Mouse (Mus musculus) layer of hippocampus, adult 2 months (tissue): Measurements from ENCODE around the gene Omt2b. TPM values are rescaled to one million over a fixed set of nuclear protein-coding genes. Genes with fewer than 3 reads are reported as not detected.
"Not testable (repeated sequence)": the region's sequence is repeated elsewhere in the genome, so short reads cannot be mapped to it uniquely, and the experiment has no call there.

Source experiments
- DNase-seq, 2 experiments: peaks; one replicate each; pipeline ENCODE4 v3.0.0; 2022; ENCODE audit warnings: low spot score in 2 of 2
- H3K27ac ChIP-seq: fragments of 200-600 bp; 2 replicates; pipeline ENCODE4 v1.8.1; 2022
- H3K4me3 ChIP-seq: fragments of 200-600 bp; 2 replicates; pipeline ENCODE4 v1.8.1; 2022; ENCODE audit warnings: mild to moderate bottlenecking
- CTCF ChIP-seq: fragments of 200-600 bp; conservative IDR thresholded peaks from 2 replicates; pipeline ENCODE4 v1.8.1; 2022; ENCODE audit warnings: antibody characterized with exemption, mild to moderate bottlenecking, moderate library complexity
- long read RNA-seq, 2 experiments: library from polyadenylated mRNA; stranded (forward); transcript quantifications; one replicate each; pipeline ENCODE4 v2.0.0; 2021; ENCODE audit warnings: borderline mapping rate in 2 of 2
- total RNA-seq, 2 experiments: library from RNA; stranded (reverse); gene quantifications; 2 replicates each; pipeline ENCODE4 v1.2.3; 2021

Omt2b gene
- not detected for total RNA-seq
- long read RNA-seq, experiment 1, result 0 reads
- long read RNA-seq, experiment 2, result 0 reads

DNA sequence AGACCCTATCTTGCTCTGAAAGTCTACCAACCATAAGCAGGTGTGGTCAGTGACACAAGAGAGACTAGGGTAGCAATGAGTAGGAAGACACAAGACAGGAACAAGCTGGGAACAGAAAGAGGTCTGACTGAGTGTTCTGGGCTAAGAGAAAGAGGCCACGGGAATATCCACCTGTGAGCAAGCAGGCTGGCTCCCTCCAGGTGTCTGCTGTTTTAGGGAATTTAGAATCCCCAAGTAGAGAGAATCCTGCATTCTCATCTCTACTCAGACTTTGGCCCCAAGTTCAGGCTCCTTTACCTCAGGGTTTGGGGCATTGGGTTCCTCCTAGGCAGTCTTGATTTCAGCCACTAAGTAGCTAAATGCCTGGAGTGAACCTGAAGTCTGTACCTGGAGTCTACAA lies at the start of gene Omt2b:
TSS of gene Omt2b (plus strand) at position 301 of the 400 bp plus-strand sequence.
- DNase-seq, H3K27ac ChIP-seq, H3K4me3 ChIP-seq: not testable (repeated sequence)

DNA sequence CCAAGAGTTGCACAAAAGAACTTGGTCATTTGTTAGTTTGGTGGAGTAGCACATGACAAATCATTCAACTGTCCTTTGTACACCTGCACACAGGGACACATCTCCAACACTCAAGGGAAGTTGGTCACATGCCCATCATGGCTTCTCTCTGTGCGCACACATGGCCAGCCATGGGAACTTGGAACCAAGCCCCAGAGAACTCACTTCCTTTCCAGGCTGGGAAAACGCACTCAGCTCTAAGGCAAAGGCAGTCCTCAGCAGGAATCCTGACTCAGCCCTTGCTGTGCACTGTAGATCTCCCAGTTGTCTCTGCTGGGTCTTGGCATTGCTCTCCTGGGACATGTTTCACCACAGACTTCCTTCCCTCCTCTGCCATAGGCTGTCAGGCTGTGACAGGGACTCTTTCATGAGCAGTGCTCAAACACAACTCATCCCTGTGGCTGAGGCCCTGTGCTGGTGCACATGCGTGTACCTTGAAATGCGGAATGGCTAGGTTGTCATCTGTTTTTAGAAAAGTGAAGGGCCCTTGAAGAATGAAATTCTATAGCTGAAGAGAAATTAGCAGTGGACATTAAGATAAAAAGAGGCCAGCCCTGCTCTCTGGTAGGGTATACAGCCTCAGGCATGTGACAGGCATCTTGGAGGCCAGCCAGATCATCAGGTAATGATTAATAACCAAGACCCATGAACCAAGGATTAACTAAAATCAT lies 45.2 kb upstream of the Omt2b start:
- not testable (repeated sequence) for H3K4me3 ChIP-seq, H3K27ac ChIP-seq, DNase-seq

DNA sequence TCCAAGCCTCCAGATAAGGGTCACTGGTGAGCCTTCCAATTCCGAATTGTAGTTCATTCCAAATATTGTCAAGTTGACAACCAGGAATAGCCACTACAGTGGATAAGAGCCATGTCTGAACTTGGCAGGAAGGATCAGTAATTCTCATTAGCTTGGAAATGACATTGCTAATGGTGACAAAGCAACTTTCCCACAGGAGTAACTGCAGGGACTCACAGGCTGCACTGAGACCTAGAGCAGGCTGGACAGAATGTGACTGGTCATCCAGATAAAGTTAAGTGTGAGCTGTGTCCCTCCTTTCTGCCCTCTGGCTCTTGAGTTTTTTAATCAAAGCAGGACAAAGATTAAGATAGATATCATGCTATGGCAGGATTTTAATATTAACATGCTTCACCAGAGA lies 38.3 kb upstream of the Omt2b start:
- DNase-seq, H3K27ac ChIP-seq, H3K4me3 ChIP-seq: not testable (repeated sequence)

DNA sequence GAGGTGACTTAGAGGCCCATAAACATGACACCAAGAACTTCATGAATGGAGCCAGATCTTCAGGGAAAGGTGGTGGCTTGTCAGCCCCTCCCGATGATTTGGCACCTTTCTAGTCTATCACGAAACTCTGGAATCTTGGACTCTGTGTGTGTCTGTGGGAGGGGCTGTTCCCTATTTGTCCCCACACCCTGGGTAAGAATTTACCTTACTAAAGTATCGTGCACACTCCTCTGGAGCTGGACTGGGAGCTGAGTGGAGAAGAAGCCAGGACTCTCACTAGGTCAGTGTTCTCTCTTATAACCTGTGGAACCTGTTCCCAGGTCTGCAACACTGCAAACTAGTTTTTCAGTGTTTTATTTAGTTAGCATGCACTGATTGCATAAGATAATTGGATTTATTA lies 37.7 kb upstream of the Omt2b start, which contains the start of gene Gm10639:
TSS of gene Gm10639 (plus strand) at position 201 of the 400 bp plus-strand sequence.
- H3K4me3 ChIP-seq, DNase-seq, H3K27ac ChIP-seq: not testable (repeated sequence)

DNA sequence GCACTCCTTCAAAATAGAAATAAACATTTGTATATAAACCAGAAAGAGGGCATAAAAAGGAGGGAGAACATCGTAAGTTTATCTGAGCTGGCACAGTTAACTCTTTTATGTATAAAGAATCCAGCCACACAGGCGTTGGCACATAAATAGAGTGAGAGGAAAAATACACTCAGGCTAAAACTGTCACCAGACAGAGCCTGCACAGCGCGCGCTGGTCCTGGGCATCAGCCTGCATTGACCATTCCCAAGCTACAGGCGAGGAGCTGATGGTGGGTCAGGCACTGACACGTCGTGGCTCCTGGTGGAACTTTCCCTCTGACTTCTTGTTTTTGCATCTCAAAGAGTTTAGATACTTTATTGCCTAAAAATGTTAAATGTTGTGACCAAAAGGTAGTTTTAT lies 34.9 kb upstream of the Omt2b start:
- DNase-seq, H3K27ac ChIP-seq, H3K4me3 ChIP-seq: not testable (repeated sequence)

DNA sequence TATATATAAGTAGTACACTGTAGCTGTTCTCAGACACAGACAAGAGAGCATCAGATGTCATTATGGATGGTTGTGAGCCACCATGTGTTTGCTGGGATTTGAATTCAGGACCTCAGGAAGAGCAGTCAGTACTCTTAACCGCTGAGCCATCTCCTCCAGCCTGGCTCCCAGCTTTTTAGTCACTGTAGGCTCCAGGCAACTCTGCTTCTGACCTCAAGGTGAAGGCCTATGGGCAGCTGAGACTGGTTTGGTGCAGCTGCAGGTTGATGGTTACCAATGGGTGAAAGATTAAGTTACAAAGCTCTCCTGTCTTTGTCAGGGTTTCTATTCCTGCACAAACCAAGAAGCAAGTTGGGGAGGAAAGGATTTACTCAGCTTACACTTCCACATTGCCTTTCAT lies 33.7 kb upstream of the Omt2b start:
- not testable (repeated sequence) for H3K4me3 ChIP-seq, DNase-seq

DNA sequence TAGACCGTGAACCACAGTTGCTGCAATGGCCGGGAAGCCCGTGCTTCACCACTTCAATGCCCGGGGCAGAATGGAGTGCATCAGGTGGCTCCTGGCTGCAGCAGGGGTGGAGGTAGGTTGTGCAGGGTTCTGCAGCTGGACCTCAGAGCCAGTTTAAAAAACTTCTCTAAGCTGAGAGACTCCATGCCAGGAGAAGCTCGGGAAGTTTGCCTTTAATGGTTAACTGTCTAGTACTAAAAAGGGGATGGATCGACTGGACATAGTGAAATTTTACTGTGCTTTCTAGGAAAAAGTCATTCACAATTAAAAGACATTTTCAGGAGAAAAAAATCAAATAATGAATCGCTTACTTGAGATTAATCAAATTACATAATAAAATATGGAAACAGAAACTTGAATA lies 32.6 kb upstream of the Omt2b start:
- DNase-seq, H3K27ac ChIP-seq, H3K4me3 ChIP-seq: not testable (repeated sequence)

More for the DNA sequence above, 33.7 kb upstream of the Omt2b start:
- H3K27ac ChIP-seq, result not testable (repeated sequence)

DNA sequence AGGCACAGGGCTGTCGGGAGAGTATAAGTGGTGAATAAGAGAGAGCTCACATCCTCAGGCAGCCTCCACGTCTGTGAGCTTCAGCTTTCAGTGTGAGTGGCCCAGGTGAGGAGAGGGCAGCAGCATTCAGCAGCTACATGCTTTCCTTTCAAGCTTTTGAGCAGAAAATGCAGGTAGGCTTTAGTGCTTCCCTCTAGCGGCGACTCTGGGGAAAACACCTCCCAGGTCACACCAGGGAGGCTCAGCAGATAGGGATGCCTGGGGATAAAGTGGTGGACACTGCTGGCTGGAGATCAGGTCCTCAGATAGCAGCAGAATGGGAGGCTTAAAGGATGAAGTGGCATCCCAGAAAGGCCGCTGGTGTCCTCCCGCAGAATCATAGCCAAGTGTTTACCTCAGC lies 31.3 kb upstream of the Omt2b start:
- TF ChIP-seq CTCF, result peak; percentile 79
- H3K27ac ChIP-seq, H3K4me3 ChIP-seq: not testable (repeated sequence)
- peak in 1 of 2 experiments; percentile 25 for DNase-seq

DNA sequence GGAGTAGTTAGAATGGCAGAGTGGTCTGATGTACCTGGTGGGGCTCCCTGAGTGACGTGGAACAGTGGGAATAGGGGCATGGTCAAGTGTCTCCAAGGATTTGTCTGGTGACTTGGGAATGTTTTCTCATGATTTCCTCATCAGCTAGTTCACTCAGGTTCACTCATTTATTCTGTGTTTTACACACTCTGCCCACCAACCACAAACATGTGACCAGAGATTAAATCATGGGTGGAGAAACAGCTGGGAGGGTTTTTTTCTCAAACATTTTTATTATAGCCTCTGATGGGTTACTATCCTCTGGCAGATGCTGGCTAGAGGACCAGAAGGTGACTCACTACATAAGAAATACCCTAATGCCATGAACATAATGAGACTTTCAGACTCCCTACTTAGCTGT lies 29.2 kb upstream of the Omt2b start:
- no peak for DNase-seq
- Histone ChIP-seq H3K27ac (no peak overlapping the region), H3K4me3 (no peak overlapping the region)
- TF ChIP-seq CTCF, result no peak

DNA sequence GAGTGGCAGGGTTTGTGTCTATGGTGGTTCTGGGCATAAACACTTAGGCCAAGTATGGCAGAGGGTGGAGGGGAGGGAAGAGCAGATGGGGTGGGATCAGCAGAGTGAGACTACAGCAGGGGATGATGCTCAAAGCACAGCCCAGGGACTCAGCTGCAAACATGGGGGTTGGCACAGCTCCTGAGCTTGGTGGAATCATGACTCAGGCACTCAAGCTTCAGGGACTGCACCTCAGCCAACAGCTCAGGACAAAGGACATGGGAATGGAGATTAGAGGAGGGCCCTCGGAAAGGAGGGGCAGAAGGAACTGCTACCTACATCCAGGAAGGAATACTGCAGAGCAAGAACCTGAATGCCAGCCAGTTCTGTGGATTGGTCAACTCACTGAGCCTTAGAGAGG lies 28.2 kb upstream of the Omt2b start:
- not testable (repeated sequence) for H3K27ac ChIP-seq, DNase-seq, H3K4me3 ChIP-seq

DNA sequence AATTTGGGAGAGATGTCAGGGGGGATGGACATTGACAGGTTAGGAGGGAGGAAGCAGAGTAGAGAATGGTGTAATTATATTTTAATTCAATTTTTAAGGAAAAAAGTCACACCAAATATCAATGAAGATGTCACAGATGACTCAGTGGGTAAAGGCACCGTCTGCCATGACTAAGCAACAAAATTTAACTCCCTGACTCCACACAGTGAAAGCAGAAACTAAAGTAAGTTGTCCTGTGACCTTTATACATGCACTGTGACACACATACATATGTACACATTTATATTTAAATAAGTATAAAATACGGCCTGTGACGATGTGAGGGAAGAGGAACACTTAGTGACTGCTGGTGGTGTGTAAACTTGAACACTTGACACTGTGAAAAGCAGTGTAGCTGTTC lies 19.3 kb upstream of the Omt2b start:
- not testable (repeated sequence) for H3K27ac ChIP-seq, DNase-seq, H3K4me3 ChIP-seq

DNA sequence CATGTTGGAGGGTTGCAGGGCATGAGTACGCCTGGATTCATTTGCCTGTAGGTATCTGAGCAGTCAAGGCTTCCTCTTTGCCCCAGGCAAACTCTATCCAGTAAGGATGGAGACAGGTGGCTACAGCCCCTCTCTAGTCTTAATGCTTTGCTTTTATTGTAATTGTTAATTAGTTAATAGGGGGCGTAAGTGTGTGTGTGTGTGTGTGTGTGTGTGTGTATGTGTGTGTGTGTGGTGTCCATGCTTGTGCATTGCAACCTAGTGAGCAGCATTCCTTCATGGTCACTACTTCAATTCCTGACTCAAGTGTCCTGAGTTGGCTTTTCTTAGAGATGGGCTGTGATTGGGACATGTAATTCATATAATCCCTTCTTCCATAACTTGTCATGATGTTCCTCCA lies 12.7 kb upstream of the Omt2b start, which contains the start of gene Omt2a:
TSS of gene Omt2a (minus strand) at position 101 of the 400 bp plus-strand sequence.
- no peak for TF ChIP-seq CTCF
- no peak for DNase-seq
- Histone ChIP-seq H3K27ac (no peak within 1 kb of the TSS), H3K4me3 (no peak within 1 kb of the TSS)

DNA sequence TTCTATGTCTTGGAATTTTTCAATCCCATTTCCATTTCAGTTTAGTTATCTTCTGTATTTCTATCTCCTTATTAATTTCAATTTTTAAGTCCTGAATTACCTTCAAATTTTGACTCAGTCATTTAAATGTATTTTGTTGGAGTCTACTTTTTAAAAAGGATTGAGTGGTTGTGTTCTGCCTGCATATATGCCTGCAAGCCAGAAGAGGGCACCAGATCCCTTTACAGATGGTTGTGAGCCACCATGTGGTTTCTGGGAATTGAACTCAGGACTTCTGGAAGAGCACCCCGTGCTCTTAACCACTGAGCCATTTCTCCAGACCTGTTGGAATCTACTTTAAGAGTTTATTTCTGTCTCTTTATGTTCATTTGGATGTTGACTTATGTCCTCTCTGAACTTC lies 7.9 kb upstream of the Omt2b start:
- no peak for DNase-seq
- Histone ChIP-seq H3K27ac (no peak overlapping the region), H3K4me3 (no peak overlapping the region)
- TF ChIP-seq CTCF, result peak; percentile 76

DNA sequence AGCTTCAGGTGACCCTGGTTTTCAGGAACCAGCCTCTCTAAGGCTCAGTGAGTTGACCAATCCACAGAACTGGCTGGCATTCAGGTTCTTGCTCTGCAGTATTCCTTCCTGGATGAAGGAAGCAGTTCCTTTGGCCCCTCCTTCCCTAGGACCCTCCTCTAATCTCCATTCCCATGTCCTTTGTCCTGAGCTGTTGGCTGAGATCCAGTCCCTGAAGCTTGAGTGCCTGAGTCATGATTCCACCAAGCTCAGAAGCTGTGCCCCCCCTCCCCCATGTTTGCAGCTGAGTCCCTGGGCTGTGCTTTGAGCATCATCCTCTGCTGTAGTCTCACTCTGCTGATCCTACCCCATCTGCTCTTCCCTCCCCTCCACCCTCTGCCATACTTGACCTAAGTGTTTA lies 9.7 kb downstream of the Omt2b start:
- not testable (repeated sequence) for H3K4me3 ChIP-seq, DNase-seq, H3K27ac ChIP-seq

DNA sequence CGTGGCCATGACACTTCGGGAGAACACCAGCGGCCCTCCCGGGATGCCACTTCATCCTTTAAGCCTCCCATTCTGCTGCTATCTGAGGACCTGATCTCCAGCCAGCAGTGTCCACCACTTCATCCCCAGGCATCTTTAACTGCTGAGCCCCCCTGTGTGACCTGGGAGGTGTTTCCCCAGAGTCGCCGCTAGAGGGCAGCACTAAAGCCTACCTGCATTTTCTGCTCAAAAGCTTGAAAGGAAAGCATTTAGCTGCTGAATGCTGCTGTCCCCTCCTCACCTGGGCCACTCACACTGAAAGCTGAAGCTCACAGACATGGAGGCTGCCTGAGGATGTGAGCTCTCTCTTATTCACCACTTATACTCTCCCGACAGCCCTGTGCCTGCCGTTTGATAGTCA lies 12.9 kb downstream of the Omt2b start:
- not testable (repeated sequence) for H3K4me3 ChIP-seq
- peak in 1 of 2 experiments; percentile 30 for DNase-seq

DNA sequence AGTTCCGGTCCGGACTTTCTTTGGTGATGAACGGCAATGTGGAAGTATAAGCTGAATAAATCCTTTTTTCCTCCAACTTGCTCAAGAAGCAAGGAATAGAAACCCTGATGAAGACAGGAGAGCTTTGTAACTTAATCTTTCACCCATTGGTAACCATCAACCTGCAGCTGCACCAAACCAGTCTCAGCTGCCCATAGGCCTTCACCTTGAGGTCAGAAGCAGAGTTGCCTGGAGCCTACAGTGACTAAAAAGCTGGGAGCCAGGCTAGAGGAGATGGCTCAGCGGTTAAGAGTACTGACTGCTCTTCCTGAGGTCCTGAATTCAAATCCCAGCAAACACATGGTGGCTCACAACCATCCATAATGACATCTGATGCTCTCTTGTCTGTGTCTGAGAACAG lies 15.1 kb downstream of the Omt2b start:
- DNase-seq, H3K4me3 ChIP-seq, H3K27ac ChIP-seq: not testable (repeated sequence)

More for the DNA sequence above, 12.9 kb downstream of the Omt2b start:
- H3K27ac ChIP-seq, result not testable (repeated sequence)
- peak; percentile 85 for TF ChIP-seq CTCF

DNA sequence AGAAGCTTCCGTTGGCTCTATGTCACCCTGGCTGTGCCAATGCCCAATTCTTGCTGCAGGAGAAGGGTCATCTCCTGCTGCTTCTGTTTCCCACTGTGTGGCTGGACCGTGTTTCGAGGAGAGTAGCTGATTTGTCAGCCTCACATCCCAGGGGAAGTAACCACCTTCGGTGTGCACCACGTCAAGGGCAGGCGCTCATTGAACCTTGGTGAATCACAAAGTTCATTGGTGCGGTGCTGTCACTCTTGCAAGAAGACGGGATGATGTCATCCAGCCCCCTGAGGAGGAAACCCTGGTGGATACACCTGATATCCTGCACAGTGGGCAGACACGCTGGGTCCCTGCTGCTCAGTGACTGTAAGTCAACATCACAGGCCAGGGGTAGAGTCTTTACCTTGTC lies 15.7 kb downstream of the Omt2b start:
- H3K4me3 ChIP-seq, H3K27ac ChIP-seq, DNase-seq: not testable (repeated sequence)

DNA sequence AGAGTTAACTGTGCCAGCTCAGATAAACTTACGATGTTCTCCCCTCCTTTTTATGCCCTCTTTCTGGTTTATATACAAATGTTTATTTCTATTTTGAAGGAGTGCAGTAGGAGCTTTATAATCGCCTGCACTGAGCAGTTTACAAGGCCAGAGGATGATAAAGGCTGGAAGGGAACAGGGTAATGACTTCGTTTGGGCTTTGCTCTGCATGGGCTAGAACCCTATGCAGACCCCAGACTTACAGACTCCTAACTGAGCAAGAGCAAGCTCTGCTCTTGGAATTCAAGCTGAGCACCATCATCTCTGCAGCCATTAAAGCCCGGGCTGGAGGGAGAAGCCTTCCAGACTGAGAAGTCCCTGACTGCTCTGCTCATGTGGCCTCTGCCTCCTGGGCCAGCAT lies 17.8 kb downstream of the Omt2b start:
- DNase-seq, H3K4me3 ChIP-seq: not testable (repeated sequence)

More for the DNA sequence above, 17.8 kb downstream of the Omt2b start:
- not testable (repeated sequence) for H3K27ac ChIP-seq
